ENCODE assay signal across 9 mouse cellular contexts in genomic region chr1:144002036-144002714, GRCm38 (mm10). TPM values are rescaled to one million over a fixed set of nuclear protein-coding genes. Genes with fewer than 3 reads are reported as not detected.
DNase-seq lines count a peak whose midpoint lies in the region; ATAC-seq and TF ChIP-seq lines count a peak whose summit lies in the region.
"Had no signal": no experiment of that assay in that cellular context is flagged by ENCODE, and none has a peak within 500 bp of the region (broad histone marks: within the 10 kb centered on the region; RNA-seq: fewer than 3 reads in every experiment).

No protein-coding gene starts in this region.

- H3K4me1 ChIP-seq in kidney, postnatal 0 days (replicated peaks; ENCODE audit: insufficient read depth, low read length): no peaks in the 10 kb centered on the region
- H3K4me1 ChIP-seq in embryonic facial prominence, embryonic 13.5 days: 0 out of 2 replicates have a peak, but pooled peaks cover 4% of the 10 kb centered on the region
- H3K4me1 ChIP-seq in intestine, postnatal 0 days (replicated peaks; ENCODE audit: control insufficient read depth, insufficient read depth, low read length): no peaks in the 10 kb centered on the region
- peaks cover 34% of the 10 kb centered on the region for H3K4me1 ChIP-seq in neural tube, embryonic 13.5 days (replicated peaks)

- TF ChIP-seq CTCF in kidney, postnatal 0 days (IDR thresholded peaks at IDR 0.05; ENCODE audit: low read depth): no peak
- no peak for TF ChIP-seq CTCF in intestine, postnatal 0 days (IDR thresholded peaks at IDR 0.05; ENCODE audit: low read depth)

- H3K27me3 ChIP-seq in kidney, postnatal 0 days (ENCODE audit: insufficient read depth, low read length): no peaks in the 10 kb centered on the region
- no peaks in the 10 kb centered on the region for H3K27me3 ChIP-seq in embryonic facial prominence, embryonic 13.5 days
- no peaks in the 10 kb centered on the region for H3K27me3 ChIP-seq in intestine, postnatal 0 days (replicated peaks; ENCODE audit: control insufficient read depth, insufficient read depth, low read length)
- H3K27me3 ChIP-seq in neural tube, embryonic 13.5 days: no peaks in the 10 kb centered on the region
- H3K27me3 ChIP-seq: Patski had no signal

- H3K36me3 ChIP-seq in kidney, postnatal 0 days (ENCODE audit: insufficient read depth, low read length): no peaks in the 10 kb centered on the region
- H3K36me3 ChIP-seq in embryonic facial prominence, embryonic 13.5 days: peaks cover 9% of the 10 kb centered on the region; the same call in 1 of the 2 replicates
- H3K36me3 ChIP-seq in intestine, postnatal 0 days (ENCODE audit: control insufficient read depth, insufficient read depth): no peaks in the 10 kb centered on the region
- H3K36me3 ChIP-seq in neural tube, embryonic 13.5 days: peaks cover 18% of the 10 kb centered on the region

- H3K4me2 ChIP-seq in kidney, postnatal 0 days (ENCODE audit: low read length): peak overlapping the region; percentile 76
- peak overlapping the region; percentile 91 for H3K4me2 ChIP-seq in embryonic facial prominence, embryonic 13.5 days
- peak overlapping the region; percentile 76 for H3K4me2 ChIP-seq in intestine, postnatal 0 days (replicated peaks; ENCODE audit: low read depth)
- peak overlapping the region; percentile 93 for H3K4me2 ChIP-seq in neural tube, embryonic 13.5 days

- H3K4me3 ChIP-seq in kidney, postnatal 0 days (replicated peaks; ENCODE audit: low read depth, low read length): peak overlapping the region; percentile 58; the same call in 1 of the 2 replicates
- peak overlapping the region; percentile 69 for H3K4me3 ChIP-seq in embryonic facial prominence, embryonic 13.5 days
- H3K4me3 ChIP-seq in intestine, postnatal 0 days (ENCODE audit: low read depth, low read length): peak overlapping the region; percentile 73
- peak overlapping the region; percentile 74 for H3K4me3 ChIP-seq in neural tube, embryonic 13.5 days

- no peak overlapping the region for H3K9ac ChIP-seq in kidney, postnatal 0 days (ENCODE audit: low read depth, low read length)
- H3K9ac ChIP-seq in embryonic facial prominence, embryonic 13.5 days: no peak overlapping the region
- no peak overlapping the region for H3K9ac ChIP-seq in intestine, postnatal 0 days (ENCODE audit: low read depth, low read length)
- peak overlapping the region; percentile 87 for H3K9ac ChIP-seq in neural tube, embryonic 13.5 days

- DNase-seq in kidney, postnatal 0 days (ENCODE audit: low spot score): no peak
- no peak for DNase-seq in kidney, postnatal 36 days
- no peak for DNase-seq in right cerebral cortex, postnatal 10 days (ENCODE audit: low spot score in 2 of 2)
- no peak for DNase-seq in cerebellum, postnatal 4 days (ENCODE audit: low spot score in 2 of 2)
- no peak for DNase-seq in ovary, postnatal 36 days (ENCODE audit: low spot score)

- no peak for ATAC-seq in kidney, postnatal 0 days (replicated peaks; ENCODE audit: low FRiP score, low read depth)
- no peak for ATAC-seq in embryonic facial prominence, embryonic 13.5 days (ENCODE audit: insufficient number of reproducible peaks, insufficient read depth, low FRiP score, low TSS enrichment, low read depth)
- ATAC-seq in intestine, postnatal 0 days: no peak
- no peak for ATAC-seq in neural tube, embryonic 13.5 days (ENCODE audit: low read depth)
- ATAC-seq: Patski had no signal

- WGBS in kidney, postnatal 0 days: 73% methylated on average over 6 of the region's 6 CpGs
- 82% methylated on average over 6 of the region's 6 CpGs for WGBS in embryonic facial prominence, embryonic 13.5 days
- 90% methylated on average over 6 of the region's 6 CpGs for WGBS in intestine, postnatal 0 days
- 86% methylated on average over 6 of the region's 6 CpGs for WGBS in neural tube, embryonic 13.5 days

- no peak overlapping the region for H3K27ac ChIP-seq in kidney, postnatal 0 days
- H3K27ac ChIP-seq in embryonic facial prominence, embryonic 13.5 days: no peak overlapping the region
- no peak overlapping the region; the same call in 1 of the 2 replicates for H3K27ac ChIP-seq in intestine, postnatal 0 days (ENCODE audit: low read depth, low read length)
- H3K27ac ChIP-seq in neural tube, embryonic 13.5 days (replicated peaks): no peak overlapping the region

- H3K9me3 ChIP-seq in kidney, postnatal 0 days (replicated peaks; ENCODE audit: low read length): no peaks in the 10 kb centered on the region
- H3K9me3 ChIP-seq in embryonic facial prominence, embryonic 13.5 days: no peaks in the 10 kb centered on the region
- H3K9me3 ChIP-seq in intestine, postnatal 0 days (ENCODE audit: control insufficient read depth): no peaks in the 10 kb centered on the region
- H3K9me3 ChIP-seq in neural tube, embryonic 13.5 days: no peaks in the 10 kb centered on the region

RNA-seq across cellular contexts. Expression of gene Rgs2, which starts 1.8 kb away (rescaled TPM):
- 37.4 and 40.6 TPM in 2 replicates for polyA plus RNA-seq in kidney, postnatal 0 days (2015; fragmentation: Nextera tagmentation; extraction: Ambion mirVana)
- polyA plus RNA-seq in embryonic facial prominence, embryonic 13.5 days (2015; fragmentation: Nextera tagmentation; extraction: Ambion mirVana): 76.3 and 79.1 TPM in 2 replicates
- polyA plus RNA-seq in intestine, postnatal 0 days (2015; fragmentation: Nextera tagmentation; extraction: Ambion mirVana): 87.6 and 91.2 TPM in 2 replicates
- 102 and 114 TPM in 2 replicates for polyA plus RNA-seq in neural tube, embryonic 13.5 days (2015; fragmentation: Nextera tagmentation; extraction: Ambion mirVana)
